Mouse (Mus musculus) heart, postnatal 0 days (tissue): ENCODE data around the gene Ocln.

Experiments used
- CTCF ChIP-seq: IDR thresholded peaks from 2 replicates; pipeline ENCODE4 v1.5.1; 2016; ENCODE audit warnings: antibody characterized with exemption, control low read depth, low read depth
- EP300 ChIP-seq: IDR thresholded peaks from 2 replicates; pipeline ENCODE4 v1.6.1; 2016; ENCODE audit warnings: antibody characterized with exemption, low read depth

DNA sequence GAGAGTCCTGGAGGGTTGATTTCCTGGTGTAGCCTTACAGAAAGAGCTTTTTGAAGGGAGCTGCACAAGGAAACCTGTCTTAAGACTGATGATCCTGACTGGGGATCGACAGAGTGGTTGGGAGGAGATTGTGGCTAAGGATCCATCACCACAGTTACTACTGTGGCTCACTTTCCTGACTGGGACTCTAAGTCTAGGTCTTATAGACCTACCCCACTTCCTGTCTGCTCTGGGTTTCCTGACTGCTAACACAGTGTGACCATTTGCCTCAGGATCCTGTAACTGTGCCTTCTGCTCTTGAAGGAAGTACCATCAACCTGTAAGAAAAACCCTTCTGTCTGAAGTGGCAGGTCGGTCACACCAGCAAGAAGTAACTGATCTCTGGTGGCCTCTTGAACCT is 18.2 kb upstream of the Ocln start:
- TF ChIP-seq CTCF, result no peak
- TF ChIP-seq EP300, result no peak
